Mouse (Mus musculus): ENCODE measurements at regions not wholly inside any gene's neighbourhood (a gene's known extent, or its start where the extent isn't known, plus 50 kb on each side); places are given as distances from the start of the nearest gene placed in this dataset.
A peak's percentile ranks its signal among the peaks of the same experiment; 100 is the strongest.

DNA sequence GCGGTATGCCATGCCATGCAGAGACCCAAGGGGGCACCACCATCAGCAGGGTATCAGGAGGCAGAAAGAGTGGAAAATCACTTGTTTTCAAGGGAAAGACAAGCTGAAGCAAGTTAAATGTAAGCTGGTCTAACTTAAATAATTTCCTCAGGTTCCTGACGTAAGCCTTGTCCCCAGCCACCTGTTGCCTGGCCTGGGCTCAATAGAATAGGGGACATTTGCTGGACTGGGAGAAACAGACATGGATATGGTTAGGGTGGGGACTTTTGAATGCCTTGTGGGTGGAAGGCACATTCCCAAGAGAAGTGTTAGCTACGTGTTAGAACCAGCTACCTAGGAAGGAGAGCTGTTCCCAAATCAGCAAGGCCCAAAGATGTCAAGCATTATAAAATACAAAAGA is 100.6 kb upstream of the Sh3bp4 start:
- Histone ChIP-seq H3K9ac (replicated peaks) (no peak overlapping the region), H3K9me3 (no peaks in the 10 kb centered on the region), H3K4me3 (no peak overlapping the region)

DNA sequence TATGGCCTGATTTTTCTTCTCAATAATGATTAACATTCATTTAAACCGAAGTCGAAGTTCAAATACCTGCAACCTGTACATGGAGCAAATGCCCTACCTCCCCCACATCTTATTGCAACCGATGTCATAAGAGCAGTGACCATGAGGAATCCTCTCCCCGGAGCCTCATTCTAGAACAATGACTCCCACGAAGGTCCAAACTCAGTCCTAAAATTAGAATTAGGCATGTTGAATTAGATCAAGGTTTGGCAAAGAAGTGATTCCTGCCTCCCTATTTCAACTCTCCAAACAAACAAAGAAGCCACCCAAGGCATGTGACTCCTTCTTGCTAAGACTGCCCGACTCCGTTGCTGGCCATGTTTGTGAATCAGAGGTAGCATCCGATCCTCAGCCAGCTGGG is 94.1 kb upstream of the Sh3bp4 start:
- no peaks in the 10 kb centered on the region for H3K9me3 ChIP-seq
- H3K27me3 ChIP-seq, result no peaks in the 10 kb centered on the region
- no peak overlapping the region for H3K4me2 ChIP-seq (replicated peaks)
- H3K4me3 ChIP-seq, result no peak overlapping the region
- no peak overlapping the region for H3K27ac ChIP-seq (replicated peaks)
- no peaks in the 10 kb centered on the region for H3K4me1 ChIP-seq
- no peak overlapping the region for H3K9ac ChIP-seq (replicated peaks)
- ATAC-seq (replicated peaks), result no peak
- 92% methylated on average over 8 of the region's 8 CpGs for WGBS
- H3K36me3 ChIP-seq, result no peaks in the 10 kb centered on the region

More for the DNA sequence above, 100.6 kb upstream of the Sh3bp4 start:
- ATAC-seq (replicated peaks), result no peak
- Histone ChIP-seq H3K4me2 (replicated peaks) (no peak overlapping the region), H3K4me1 (peaks cover 4% of the 10 kb centered on the region; the same call in 1 of the 2 replicates), H3K27ac (replicated peaks) (no peak overlapping the region), H3K36me3 (no peaks in the 10 kb centered on the region), H3K27me3 (no peaks in the 10 kb centered on the region)
- 93% methylated on average over 3 of the region's 3 CpGs for WGBS

DNA sequence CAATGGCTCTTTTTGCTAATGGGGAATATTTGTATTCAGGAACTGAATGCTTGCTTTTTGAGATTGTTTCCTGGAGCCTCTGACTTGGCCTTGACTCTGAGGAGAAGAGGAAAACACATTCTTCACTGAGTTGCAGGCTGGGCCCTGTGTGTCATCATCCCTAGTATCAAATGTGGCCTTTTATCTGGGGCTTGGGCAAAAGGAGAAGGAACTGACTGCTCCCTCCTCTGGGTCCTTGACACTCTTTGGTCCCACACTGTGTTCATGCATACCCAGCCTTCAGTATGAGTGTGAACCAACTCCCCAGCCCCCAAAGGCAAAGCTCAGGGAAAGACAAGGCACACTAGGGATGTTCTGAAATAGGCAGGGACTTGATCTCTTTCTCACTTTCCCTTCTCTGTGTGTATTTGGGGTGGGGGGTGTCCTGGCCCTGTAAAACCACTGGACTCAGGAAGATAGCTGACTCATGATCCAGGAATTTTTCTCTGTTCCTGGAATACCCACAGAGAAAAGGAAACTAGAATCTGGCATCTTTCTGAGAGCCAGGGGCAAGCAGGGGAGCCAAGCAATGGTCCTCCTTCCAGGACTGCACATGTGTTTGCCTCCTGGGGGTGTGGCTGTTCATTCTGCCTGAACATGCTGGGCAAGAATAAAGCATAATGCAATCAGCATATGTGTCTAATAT is 82.1 kb upstream of the Sh3bp4 start:
- no peak for ATAC-seq (replicated peaks)
- Histone ChIP-seq H3K9me3 (no peaks in the 10 kb centered on the region), H3K27me3 (no peaks in the 10 kb centered on the region), H3K4me3 (no peak overlapping the region), H3K4me1 (no peaks in the 10 kb centered on the region), H3K9ac (replicated peaks) (no peak overlapping the region), H3K27ac (replicated peaks) (no peak overlapping the region), H3K4me2 (replicated peaks) (no peak overlapping the region), H3K36me3 (no peaks in the 10 kb centered on the region)

DNA sequence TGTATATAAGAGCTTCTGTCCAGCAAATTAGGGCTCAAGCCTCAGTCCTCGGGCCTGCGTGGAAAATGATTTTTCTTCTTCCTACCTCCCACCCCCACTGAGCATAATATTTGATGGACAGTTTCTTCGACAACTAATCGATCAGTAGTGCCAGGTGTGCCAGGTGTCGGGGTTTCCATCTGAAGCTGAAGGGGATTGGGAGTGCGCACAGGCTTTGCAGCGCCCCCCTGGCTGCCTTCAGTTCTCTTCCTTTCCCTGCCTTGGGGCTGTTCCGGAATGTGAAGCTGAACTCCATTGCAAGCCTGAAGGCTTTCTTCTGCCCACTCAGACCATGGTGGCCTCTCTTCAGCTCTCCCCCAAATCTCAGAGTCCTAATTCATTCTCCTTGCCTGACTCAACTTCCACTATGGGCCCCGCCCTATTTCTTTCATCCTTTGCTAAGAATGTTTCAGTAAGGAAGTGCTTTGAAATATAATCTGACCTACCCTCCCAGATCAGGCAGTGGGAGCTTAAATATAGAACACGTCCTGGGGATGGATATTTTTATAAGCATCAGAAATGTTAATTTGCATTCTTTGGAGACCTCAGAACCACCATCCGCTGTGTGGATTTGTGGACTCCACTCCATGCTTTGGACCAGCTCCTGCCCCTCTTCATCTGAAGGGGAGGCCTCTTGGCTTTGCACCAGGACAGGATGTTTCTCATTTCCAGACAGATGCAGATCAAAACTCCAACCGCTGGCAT is 75.5 kb upstream of the Sh3bp4 start:
- Histone ChIP-seq H3K4me1 (peaks cover 24% of the 10 kb centered on the region), H3K9me3 (no peaks in the 10 kb centered on the region), H3K4me3 (no peak overlapping the region), H3K4me2 (replicated peaks) (no peak overlapping the region), H3K27ac (replicated peaks) (peak overlapping the region; percentile 70), H3K27me3 (no peaks in the 10 kb centered on the region), H3K36me3 (no peaks in the 10 kb centered on the region), H3K9ac (replicated peaks) (no peak overlapping the region)
- no peak for ATAC-seq (replicated peaks)
- WGBS, result 72% methylated on average over 12 of the region's 12 CpGs

DNA sequence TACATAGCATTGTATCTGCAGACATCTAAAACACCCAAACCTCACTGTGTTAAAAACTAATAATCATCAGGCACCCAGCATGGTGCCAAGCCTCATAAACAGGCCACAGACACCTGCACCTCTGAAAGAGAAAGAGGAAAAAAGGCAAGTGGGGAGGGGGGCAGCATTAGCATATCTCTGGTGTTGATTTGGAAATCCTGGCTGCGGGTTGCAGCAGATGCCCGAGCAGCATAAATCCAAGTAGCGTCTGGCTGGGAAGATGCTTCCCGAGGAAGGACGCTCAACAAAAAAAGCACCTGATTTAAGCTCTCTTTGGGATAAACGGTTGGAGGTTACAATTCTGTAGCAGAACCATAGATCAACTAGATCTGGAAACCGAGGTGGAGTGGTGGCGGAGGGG is 74.3 kb upstream of the Sh3bp4 start:
- ATAC-seq (replicated peaks), result peak; percentile 48
- H3K4me3 ChIP-seq, result no peak overlapping the region
- 20% methylated on average over 8 of the region's 8 CpGs for WGBS
- H3K4me2 ChIP-seq (replicated peaks), result no peak overlapping the region
- no peaks in the 10 kb centered on the region for H3K27me3 ChIP-seq
- no peak overlapping the region for H3K9ac ChIP-seq (replicated peaks)
- no peaks in the 10 kb centered on the region for H3K9me3 ChIP-seq
- H3K4me1 ChIP-seq, result peaks cover 24% of the 10 kb centered on the region
- peak overlapping the region; percentile 70 for H3K27ac ChIP-seq (replicated peaks)
- no peaks in the 10 kb centered on the region for H3K36me3 ChIP-seq

DNA sequence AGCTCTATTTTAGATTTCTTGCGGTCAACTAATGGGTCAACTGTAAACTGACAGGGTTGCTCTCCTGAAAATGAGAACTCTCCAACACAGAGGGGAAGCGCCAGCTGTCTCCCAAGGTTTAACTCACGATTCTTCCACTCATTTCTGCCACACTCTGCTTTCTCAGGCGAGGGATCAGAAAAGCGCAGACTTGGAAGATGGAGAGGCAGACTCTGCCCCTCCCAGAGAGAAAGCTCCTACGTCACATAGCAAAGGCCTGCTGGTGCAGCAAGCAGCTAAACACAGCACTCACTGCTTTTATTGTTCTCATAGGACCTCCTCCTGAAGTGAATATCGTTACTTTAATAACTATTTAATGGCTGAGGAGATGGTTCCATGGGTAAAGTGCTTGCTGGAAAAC is 73.6 kb upstream of the Sh3bp4 start:
- 39% methylated on average over 7 of the region's 7 CpGs for WGBS
- H3K27ac ChIP-seq (replicated peaks), result peak overlapping the region; percentile 70
- no peaks in the 10 kb centered on the region for H3K27me3 ChIP-seq
- no peaks in the 10 kb centered on the region for H3K36me3 ChIP-seq
- H3K4me2 ChIP-seq (replicated peaks), result no peak overlapping the region
- no peak for ATAC-seq (replicated peaks)
- H3K9me3 ChIP-seq, result no peaks in the 10 kb centered on the region
- peaks cover 24% of the 10 kb centered on the region for H3K4me1 ChIP-seq
- no peak overlapping the region for H3K9ac ChIP-seq (replicated peaks)
- H3K4me3 ChIP-seq, result no peak overlapping the region

DNA sequence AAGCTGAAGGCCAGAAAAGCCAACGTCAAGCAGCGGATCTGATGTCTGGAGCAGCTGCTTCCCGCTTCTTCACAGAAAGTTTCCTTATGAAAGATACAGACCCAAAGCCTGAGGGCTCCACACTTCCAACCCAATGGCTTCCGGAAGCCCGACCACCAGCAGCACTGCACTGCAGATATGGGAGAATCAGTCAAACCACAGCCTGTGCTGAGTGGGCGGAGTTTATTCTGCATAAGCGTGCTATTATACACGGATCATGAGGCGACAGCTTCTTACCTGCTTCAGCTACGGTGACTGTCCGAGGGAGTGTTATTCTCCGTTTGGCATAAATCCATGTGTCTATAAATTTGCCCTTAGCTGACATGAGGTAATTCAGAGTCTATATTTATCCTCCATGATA is 72.4 kb upstream of the Sh3bp4 start:
- H3K4me2 ChIP-seq (replicated peaks), result no peak overlapping the region
- H3K27me3 ChIP-seq, result no peaks in the 10 kb centered on the region
- 72% methylated on average over 12 of the region's 12 CpGs for WGBS
- H3K27ac ChIP-seq (replicated peaks), result no peak overlapping the region
- H3K36me3 ChIP-seq, result no peaks in the 10 kb centered on the region
- no peaks in the 10 kb centered on the region for H3K9me3 ChIP-seq
- H3K9ac ChIP-seq (replicated peaks), result no peak overlapping the region
- no peak for ATAC-seq (replicated peaks)
- H3K4me3 ChIP-seq, result no peak overlapping the region
- H3K4me1 ChIP-seq, result peaks cover 24% of the 10 kb centered on the region

DNA sequence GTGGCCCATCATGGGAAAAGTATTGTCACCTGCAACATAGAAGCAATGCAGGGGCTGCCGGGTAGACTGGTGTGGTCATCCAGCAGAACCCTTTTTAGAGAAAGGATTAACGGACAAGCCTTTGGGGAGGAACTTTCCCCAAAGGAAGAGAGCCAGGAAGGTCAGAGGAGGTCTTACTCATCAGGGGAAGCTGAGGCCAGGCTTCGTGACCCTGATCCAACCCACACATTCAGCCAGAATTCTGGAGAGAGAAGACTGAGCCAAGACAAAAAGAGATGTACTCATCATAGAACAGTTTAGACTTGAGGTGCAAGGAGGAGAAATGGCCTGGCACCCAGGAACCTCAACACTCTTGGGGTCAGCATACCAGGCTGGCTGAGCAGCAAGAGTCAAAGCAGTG is 67.9 kb upstream of the Sh3bp4 start:
- Histone ChIP-seq H3K27me3 (no peaks in the 10 kb centered on the region), H3K9me3 (no peaks in the 10 kb centered on the region), H3K9ac (replicated peaks) (no peak overlapping the region), H3K27ac (replicated peaks) (no peak overlapping the region), H3K4me1 (peaks cover 9% of the 10 kb centered on the region; the same call in 1 of the 2 replicates), H3K36me3 (no peaks in the 10 kb centered on the region), H3K4me2 (replicated peaks) (no peak overlapping the region), H3K4me3 (no peak overlapping the region)
- WGBS, result 82% methylated on average over 3 of the region's 3 CpGs
- no peak for ATAC-seq (replicated peaks)

DNA sequence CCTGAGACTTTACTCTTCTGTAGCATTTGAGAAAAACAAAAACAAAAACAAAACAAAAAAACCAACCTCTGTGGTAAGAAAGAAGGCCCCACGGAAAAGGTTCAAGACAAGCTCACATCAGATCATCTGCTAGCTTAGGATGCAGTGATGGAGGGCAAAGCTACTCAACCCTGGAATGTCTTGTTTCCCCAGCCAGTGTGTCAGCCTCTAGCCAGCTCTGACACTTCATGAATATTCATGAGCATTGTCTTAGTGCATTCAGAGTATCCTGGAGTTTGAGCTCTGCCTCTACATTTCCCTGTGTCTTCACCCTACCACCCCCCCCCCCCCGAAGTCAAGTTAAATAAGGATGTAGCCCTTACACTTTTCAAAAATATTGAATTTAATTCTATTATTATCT is 66.5 kb upstream of the Sh3bp4 start:
- no peak overlapping the region for H3K9ac ChIP-seq (replicated peaks)
- no peak overlapping the region for H3K27ac ChIP-seq (replicated peaks)
- no peak overlapping the region for H3K4me3 ChIP-seq
- no peaks in the 10 kb centered on the region for H3K9me3 ChIP-seq
- H3K4me2 ChIP-seq (replicated peaks), result no peak overlapping the region
- no peaks in the 10 kb centered on the region for H3K36me3 ChIP-seq
- H3K4me1 ChIP-seq, result peaks cover 8% of the 10 kb centered on the region
- ATAC-seq (replicated peaks), result no peak
- 33% methylated on average over 2 of the region's 2 CpGs for WGBS
- H3K27me3 ChIP-seq, result no peaks in the 10 kb centered on the region

DNA sequence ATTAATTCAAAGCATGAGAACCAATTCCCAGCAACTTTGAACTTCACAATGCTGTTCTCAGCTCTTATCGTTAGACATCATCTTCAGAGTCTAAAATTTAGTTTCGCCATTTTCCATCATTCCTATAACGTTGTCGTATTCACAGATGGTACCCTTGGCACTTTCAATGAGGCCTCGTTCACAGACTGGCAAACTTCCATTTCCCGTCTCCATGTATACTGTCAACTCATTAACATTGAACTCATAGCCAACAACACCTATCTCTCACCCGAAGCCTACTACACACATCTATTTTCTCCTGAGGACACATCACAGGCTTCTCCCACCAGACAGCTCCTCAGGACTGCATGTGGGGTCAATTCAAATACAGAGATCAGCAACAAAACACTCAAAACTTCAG is 62.7 kb upstream of the Sh3bp4 start:
- H3K27ac ChIP-seq (replicated peaks), result peak overlapping the region; percentile 57
- ATAC-seq (replicated peaks), result peak; percentile 66
- no peaks in the 10 kb centered on the region for H3K36me3 ChIP-seq
- H3K27me3 ChIP-seq, result no peaks in the 10 kb centered on the region
- 60% methylated on average over 7 of the region's 7 CpGs for WGBS
- no peak overlapping the region for H3K4me3 ChIP-seq
- H3K4me1 ChIP-seq, result peaks cover 8% of the 10 kb centered on the region
- H3K9ac ChIP-seq (replicated peaks), result no peak overlapping the region
- no peak overlapping the region for H3K4me2 ChIP-seq (replicated peaks)
- H3K9me3 ChIP-seq, result no peaks in the 10 kb centered on the region

DNA sequence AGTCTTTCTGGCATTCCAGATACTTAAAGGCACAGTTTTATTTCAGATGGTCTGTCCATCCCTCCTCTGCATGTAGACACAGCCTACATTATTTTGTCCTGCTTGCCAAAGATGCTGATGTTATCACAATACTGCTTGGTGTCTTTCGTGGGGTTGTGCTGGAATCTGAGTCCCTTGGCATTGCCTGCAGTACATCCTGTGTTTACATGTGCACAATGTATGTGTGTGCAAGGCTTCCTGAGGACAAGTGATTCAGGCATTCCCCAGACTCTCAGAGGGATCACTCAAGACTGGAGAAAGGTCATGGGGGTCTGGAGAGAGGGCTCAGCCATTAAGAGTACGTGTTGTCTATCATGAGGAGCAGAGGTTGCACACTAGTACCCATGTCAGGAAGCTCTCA is 60.0 kb upstream of the Sh3bp4 start:
- Histone ChIP-seq H3K27ac (replicated peaks) (no peak overlapping the region), H3K4me3 (no peak overlapping the region), H3K4me2 (replicated peaks) (no peak overlapping the region), H3K27me3 (no peaks in the 10 kb centered on the region), H3K36me3 (no peaks in the 10 kb centered on the region), H3K4me1 (peaks cover 8% of the 10 kb centered on the region), H3K9ac (replicated peaks) (no peak overlapping the region), H3K9me3 (no peaks in the 10 kb centered on the region)
- WGBS, result 82% methylated on average over 2 of the region's 2 CpGs
- ATAC-seq (replicated peaks), result no peak

DNA sequence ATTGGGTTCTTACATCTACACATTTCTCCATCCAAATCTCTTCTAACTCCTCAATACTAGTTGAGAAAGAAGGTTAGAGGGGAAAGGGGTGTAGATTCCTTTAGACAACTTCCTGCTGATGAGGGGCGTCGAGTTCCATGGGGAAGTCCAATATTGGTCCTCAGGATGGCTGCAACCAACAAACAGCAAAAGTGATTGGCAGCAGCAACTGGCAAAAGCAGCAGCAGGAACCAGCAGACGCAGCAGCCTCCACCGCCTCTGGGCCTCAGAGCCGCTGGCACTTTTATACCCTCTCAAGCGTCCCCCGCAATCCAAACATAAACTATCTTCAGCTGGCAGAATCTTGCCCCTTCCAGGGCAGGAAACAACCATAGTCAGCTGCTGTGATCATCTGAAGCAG is 58.8 kb upstream of the Sh3bp4 start:
- Histone ChIP-seq H3K9ac (replicated peaks) (no peak overlapping the region), H3K4me3 (no peak overlapping the region), H3K36me3 (no peaks in the 10 kb centered on the region), H3K27me3 (no peaks in the 10 kb centered on the region), H3K4me1 (peaks cover 8% of the 10 kb centered on the region), H3K9me3 (no peaks in the 10 kb centered on the region), H3K4me2 (replicated peaks) (no peak overlapping the region), H3K27ac (replicated peaks) (no peak overlapping the region)
- ATAC-seq (replicated peaks), result no peak
- 84% methylated on average over 7 of the region's 7 CpGs for WGBS

DNA sequence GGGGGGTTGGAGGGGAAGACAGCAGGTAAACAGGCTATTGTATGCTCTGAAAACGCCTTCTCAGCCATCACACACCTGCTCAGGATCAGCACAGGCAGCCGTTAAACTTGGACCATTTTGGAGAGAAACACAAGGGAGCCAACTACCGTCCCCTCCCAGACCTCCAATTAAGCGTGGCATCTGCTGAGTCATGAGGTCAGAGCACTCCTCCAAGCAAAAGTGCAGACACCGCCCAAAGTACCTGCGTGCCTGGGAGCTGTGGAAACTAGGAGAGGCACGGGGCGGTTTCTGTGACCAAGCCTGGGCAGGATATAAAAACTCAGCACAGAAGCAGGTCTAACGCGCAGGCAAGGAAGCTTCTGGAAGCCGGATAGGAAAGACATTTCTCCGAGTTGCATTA is 54.8 kb upstream of the Sh3bp4 start:
- no peak overlapping the region for H3K27ac ChIP-seq (replicated peaks)
- no peak overlapping the region for H3K9ac ChIP-seq (replicated peaks)
- ATAC-seq (replicated peaks), result no peak
- no peak overlapping the region for H3K4me3 ChIP-seq
- 44% methylated on average over 12 of the region's 12 CpGs for WGBS
- H3K9me3 ChIP-seq, result no peaks in the 10 kb centered on the region
- H3K27me3 ChIP-seq, result no peaks in the 10 kb centered on the region
- no peaks in the 10 kb centered on the region for H3K36me3 ChIP-seq
- H3K4me2 ChIP-seq (replicated peaks), result no peak overlapping the region
- no peaks in the 10 kb centered on the region for H3K4me1 ChIP-seq

Data from forebrain, embryonic 15.5 days (tissue).